Mouse (Mus musculus) spleen, adult 12 weeks (tissue): ENCODE results near the gene Cfd.
"Not testable (repeated sequence)": the region's sequence is repeated elsewhere in the genome, so short reads cannot be mapped to it uniquely, and the experiment has no call there.

Experiments
- DNase-seq: peaks from one replicate; pipeline ENCODE4 v3.0.0; 2022; ENCODE audit warnings: low spot score

The Cfd gene

DNA sequence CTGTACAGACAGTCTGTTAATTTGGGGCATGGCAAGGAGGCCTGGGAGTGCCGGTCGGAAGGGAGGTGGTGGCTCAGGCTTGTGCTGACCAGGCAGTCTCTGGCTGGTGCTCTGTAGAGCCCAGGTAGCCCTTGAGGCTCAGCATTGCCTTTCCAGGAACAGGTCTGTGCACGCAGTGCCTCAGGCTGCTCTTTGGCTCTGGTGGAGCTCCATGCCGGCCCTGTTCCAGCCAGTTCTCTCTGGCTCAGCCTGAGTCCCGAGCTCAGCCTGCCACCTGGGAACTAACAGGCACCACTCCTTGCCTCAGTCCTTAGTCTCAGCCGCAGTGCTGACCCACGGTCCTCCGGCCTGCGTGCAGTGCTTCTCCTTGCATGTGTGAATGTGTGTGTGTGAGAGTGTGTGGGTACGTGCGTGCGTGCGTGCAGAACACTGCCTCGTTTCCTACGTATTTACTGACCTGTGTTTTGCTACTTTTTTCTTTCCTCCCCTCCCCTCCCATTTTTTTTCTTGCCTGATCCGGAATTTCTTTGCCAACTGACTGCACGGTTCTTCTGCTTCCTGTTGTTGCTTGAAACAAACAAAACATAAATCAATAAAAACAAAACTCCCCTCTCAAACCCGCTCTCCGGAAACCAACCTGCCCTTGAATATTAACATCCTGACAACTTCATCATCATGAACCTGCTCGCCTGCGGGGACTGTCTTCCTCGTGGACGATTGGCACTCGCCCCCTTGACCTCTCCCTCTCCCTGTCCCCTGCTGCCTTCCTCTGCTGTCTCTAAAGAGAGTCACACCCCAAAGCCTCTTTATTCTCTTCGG is 29.2 kb upstream of the Cfd start:
- DNase-seq = no peak

DNA sequence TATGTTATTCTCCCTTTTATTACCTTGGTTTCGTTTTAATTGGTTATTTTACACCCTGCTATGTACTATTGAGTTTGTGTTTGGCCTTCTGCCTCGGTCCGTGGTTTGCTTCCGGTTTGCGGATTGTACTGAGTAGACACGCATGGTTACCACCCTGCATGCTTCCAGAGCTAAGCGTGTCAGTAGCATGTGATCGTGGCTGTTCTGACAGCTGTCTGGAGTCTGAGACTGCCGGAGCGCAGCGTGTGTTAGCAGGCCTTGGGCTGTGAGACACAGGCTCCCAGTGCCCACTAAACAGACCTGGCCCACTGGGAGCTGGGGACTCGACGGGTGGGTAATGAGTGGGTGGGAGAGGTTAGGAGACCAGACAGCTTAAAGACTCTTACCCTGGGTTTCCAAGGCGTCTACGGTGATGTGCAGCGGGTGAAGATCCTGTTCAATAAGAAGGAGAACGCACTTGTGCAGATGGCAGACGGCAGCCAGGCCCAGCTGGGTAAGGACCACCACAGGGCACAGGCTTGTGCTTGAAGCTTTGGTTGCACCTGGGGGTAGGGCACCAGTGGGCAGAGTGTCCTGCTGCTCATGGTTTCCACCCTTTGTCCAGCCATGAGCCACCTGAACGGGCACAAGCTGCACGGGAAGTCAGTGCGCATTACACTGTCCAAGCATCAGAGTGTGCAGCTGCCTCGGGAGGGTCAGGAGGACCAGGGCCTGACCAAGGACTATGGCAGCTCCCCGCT is 28.4 kb upstream of the Cfd start:
- no peak for DNase-seq

DNA sequence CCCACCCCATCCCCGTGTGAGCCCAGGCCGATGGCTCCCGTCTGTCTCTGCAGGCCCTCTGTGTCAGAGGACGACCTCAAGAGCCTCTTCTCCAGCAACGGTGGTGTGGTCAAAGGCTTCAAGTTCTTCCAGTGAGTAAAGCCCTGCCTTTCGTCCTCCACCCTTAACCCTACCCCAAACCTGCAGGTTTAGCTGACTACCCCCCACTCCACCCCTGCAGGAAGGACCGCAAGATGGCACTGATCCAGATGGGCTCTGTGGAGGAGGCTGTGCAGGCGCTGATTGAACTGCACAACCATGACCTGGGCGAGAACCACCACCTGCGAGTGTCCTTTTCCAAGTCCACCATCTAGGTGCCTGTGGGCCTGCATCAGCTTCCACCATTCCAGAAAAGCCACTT is 27.7 kb upstream of the Cfd start:
- no peak for DNase-seq

DNA sequence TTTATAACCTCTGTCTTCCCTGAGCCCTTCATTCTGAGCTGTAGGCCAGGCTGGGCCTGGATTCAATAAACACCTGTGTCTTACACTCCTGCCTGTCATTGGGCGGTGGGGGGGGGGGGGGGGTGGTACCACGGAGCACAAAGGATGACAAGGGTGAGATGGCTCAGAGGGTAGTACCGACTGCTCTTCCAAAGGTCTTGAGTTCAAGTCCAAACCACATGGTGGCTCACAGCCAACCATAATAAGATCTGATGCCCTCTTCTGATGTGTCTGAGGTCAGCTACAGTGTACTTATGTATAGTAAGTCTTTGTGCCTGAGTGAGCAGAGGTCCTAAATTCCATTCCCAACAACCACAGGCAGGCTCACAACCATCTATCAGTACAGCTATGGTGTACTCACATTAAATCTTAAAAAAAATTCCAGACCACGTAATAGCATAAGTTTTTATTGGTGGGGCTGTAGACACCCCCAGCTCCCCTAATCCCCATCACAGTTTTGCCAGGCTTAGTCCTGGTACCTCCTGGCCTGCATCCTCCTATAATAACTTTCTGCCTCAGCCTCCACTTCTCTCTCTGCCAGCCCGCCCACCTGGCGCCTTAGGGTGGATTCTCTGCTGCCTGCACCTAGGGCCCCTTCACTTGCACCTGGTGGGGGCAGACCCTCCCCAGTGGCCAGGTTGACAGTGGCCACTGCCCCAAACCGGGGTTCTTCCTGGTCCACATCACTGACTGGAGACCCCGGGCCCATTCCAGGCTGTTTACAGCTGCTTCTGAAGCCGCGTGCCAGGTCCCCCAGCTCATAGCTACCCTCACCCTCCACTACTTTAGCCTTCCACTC is 26.1 kb upstream of the Cfd start:
- DNase-seq = no peak

DNA sequence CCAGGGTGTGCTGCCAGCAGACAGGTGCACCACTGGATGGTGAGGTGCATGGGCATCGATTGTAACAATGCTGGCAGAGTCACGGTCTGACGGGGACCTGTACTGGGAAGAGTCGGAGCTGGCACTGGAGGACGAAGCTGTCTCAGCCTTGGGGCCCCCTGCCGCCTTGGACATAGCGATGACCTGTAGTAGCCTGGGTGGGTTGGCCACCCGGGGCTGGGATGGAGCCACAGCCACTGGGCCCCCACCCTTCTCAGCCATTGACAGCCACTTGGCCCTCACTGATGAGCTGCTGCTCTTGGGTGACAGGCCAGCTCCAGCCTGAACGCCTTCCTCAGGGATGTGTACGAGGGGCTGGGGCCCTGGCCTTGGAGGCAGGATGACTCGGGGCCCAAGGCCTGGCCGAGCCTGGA is 25.5 kb upstream of the Cfd start:
- no peak for DNase-seq

DNA sequence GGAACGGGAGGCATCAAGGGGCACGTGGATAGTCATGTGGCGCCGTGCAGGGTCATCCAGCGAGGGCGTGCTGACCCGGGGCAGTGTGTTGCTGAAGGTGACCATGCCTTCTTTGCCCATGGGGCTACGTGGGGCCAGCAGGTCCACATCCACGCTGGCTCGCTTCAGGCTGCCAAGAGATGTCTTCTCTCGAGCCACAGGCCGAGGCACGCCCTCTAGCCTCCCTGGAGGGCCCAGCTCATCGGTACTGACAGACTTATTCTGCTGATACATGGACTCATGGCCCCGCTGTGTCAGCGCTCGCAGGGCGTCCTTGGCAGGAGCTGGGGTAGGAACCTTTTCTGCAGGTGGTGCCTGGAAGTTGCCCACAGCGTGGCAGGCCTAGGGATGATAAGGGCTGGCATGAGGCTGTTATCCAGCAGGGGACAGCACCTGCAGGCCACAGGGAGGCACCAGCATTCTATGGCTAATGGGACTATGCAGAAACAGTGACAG is 24.8 kb upstream of the Cfd start:
- DNase-seq = no peak

DNA sequence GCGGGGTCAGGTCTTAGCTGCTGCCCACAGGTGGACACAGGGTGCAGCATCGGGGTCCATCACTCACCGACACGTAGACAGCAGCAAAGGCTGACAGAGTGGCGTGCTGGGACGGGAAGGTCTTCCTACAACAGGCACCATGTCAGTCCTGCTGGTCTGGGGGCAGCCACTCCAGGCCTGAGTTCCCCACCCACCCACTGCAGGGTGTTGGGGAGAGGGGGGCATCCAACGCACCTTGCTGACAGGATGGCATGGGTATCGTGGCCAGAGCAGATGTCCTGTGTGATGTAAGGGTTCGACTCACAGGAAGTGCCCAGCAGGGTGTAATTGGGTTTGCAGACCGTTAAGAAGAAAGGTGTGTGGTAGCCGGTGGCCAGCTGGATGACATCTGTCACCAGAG is 24.1 kb upstream of the Cfd start:
- no peak for DNase-seq

DNA sequence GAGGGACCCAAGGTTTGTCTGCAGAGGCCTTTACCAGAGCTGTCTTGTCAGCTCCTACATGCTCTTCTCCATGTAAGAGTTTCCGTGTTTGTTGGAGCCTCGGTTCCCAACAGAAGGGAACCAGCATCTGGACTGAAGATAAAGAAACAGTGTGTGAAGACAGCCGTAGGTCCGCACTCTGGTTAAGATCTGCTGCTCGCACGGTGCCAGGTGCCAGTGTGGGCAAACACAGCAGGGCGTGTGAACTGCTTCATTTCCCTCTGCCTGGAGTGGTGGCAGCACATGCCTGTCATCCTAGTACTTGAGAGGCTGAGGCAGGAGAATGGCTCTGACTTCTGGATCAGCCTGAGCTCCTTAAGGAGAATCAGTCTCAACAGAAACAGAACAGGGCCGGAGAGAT is 18.8 kb upstream of the Cfd start:
- no peak for DNase-seq

DNA sequence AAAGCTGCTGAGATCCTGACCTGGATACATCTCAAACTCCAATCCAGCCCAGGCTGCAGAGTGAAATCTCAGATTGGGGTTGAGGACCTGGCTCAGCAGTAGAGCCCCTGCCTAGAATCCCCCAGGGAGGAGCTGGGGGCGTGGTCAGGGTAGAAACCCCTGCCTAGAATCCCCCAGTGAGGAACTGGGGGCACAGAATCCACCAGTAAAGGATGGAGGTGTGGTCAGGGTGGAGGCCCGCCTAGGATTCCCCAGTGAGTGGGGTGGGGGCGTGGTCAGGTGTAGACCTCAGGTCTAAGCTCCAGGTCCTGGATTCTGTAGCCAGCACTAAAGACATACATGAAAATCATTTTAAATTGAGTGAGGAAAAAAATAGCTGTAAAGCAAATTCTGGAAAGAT is 17.8 kb upstream of the Cfd start:
- DNase-seq = no peak

DNA sequence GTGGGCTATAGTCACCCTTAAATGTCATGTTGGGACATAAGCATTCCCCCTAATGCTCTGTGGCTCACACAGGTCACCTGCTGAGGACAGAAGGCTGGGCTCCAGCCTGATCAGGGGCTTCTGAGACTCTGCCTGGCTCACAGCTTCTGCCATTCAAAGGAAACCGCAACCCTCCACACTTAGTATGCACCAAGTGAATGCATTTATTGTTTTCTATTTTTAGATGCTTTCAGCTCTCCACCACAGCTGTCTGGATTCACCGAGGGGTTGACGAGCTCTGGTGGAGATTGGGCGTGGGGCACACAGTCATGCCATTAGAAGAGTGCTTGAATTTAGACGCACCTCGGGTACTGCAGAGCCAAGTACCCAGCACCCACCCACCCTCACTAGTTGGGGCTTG is 17.3 kb upstream of the Cfd start:
- no peak for DNase-seq

DNA sequence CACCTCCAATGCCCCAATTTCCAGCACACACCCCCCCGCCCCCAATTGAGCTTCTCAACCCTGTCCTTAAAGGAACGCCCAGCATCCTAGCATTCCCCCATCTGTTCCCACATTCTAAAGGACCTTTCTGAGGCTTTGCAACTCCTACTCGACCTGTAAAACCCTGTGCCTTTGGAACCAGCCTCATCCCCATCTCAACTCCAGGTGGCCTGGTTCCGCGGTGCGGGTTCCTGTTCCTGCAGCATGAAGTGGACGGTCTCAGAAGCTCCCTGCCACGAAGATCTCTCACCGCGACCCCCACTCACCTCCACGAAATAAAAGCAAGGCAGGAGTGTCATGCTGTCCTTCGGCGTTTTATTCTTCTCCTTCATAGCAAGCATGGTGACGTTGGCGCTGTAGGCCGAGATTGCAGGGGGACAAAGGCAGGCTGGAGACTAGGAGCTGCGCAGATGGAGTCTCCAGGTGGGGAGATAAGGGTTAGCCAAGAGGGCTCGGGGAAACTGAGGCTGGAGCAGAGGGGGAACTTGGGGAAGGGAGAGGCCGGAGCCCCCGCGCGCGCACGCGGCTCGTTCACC is 16.9 kb upstream of the Cfd start:
- no peak for DNase-seq

DNA sequence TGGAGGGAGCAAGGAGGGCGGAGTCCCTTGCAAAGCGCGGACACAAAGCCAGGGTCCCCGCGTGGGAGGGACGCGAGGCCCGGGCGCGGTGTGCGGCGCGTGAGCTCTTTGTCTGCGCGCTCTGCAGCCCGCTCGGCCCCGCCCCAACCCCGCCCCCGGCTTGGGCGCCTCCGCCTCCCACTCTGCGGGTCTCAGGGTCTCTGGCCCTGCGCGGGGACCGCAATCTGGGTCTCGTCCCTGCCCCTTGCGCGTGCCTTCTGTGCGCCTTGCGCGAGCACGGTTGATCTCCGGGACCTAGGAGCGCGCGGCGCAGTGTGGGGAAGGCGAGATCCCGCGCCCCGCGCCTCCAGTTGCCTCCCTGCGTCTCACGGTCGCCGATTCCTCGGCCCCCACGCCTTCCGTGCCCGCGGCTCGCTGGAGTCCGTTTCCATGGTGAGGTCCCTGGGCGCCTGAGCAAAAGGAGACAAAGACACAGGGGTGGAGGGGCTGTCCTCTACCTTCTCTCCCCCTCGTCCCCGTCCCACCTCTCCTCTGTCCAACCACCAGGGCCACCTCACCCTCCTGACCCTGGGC is 16.3 kb upstream of the Cfd start, which contains the start of the genes Prtn3 and Plppr3:
Gene Prtn3 (plus strand): TSS at position 187 of the 573 bp plus-strand sequence.
Gene Plppr3 (minus strand): TSS at position 345 of the 573 bp plus-strand sequence.
- no peak for DNase-seq

DNA sequence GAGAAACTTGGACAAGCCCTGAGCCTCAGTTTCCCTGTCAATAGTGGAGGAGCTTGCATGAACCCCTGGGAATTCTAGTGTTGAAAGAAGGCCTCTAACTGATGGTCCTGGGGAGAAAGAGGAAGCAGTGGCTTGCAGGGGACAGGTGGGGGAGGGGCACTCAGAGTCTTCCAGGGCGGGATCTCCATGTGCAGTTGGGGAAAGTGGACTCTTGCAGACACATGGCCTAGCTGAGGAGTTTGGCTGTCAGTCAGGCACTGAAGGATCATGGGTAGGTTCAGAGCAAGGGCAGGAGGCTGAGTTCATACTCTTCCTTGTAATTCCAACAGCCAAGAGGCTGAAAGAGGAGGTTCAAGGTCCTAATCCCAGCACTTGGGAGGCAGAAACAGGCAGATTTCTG is 13.5 kb upstream of the Cfd start:
- DNase-seq = no peak

DNA sequence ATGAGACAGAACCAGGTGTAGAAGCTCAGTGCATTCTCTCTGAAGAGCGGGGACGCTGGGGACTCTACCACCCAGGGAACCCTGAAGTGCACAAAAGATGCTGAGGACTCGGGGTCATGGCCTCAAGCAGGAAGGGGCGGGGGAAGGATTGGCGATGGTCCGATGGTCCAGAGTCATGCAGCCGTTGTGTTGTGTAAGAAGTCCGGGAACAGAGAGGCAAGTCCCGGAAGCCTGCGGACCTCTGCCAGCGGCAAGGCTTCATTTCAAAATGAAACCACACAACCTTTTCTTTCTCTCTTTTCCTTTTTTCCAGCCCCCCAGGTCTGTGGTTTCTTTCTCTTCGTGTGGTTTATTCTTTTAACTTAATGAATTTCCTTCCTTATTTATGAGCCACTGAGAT is 12.9 kb upstream of the Cfd start:
- DNase-seq = no peak

DNA sequence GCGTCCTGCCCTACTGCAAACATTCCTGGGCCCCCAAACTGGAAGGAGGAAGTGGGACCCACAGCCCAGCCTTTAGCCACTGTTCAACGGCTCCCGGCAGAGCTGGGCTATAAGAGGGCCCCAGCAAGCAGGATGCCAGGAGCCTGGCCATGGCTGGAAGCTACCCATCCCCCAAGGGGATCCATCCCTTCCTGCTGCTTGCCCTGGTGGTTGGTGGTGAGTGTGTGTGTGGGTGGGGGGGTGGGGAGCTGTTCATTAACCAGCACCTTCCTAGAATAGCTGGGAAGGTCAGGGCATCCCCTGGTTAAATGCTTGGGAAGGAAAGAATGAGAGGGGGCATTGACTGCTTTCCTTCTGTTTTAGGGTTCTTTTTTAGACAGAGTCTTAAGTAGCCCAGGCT is 11.1 kb upstream of the Cfd start:
- DNase-seq = no peak

DNA sequence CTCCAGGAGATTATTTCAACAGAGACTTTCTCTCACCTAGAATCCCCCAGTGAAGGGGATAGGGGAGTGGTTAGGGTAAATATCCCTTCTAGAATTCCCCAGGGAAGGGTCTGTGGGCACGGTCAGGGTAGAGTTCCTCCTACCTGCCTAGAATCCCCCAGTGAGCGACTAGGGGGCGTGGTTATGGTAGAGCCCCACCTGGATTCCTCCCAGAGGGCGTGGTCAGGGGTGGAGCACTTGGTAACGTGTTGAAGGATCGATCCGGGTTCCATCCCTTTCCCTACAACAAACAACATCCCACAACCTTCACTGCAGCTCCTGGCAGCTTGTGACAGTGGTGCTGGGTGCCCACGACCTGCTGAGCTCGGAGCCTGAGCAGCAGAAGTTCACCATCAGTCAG is 9.9 kb upstream of the Cfd start:
- DNase-seq = no peak

DNA sequence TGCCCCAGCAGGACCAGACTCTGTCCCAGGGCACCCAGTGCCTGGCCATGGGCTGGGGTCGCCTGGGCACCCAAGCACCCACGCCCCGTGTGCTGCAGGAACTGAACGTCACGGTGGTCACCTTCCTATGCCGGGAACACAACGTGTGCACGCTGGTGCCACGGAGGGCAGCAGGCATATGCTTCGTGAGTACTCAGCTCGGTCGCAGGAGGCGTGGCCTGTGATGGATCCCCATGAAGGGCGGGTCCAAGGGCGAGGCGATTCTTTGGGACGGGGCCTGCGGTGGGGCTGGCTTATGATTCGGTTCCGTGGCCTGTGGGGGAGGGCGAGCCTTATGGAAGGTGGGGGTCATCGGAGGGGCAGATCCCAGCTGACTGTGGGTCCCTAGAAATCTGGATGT is 8.7 kb upstream of the Cfd start:
- DNase-seq = no peak

DNA sequence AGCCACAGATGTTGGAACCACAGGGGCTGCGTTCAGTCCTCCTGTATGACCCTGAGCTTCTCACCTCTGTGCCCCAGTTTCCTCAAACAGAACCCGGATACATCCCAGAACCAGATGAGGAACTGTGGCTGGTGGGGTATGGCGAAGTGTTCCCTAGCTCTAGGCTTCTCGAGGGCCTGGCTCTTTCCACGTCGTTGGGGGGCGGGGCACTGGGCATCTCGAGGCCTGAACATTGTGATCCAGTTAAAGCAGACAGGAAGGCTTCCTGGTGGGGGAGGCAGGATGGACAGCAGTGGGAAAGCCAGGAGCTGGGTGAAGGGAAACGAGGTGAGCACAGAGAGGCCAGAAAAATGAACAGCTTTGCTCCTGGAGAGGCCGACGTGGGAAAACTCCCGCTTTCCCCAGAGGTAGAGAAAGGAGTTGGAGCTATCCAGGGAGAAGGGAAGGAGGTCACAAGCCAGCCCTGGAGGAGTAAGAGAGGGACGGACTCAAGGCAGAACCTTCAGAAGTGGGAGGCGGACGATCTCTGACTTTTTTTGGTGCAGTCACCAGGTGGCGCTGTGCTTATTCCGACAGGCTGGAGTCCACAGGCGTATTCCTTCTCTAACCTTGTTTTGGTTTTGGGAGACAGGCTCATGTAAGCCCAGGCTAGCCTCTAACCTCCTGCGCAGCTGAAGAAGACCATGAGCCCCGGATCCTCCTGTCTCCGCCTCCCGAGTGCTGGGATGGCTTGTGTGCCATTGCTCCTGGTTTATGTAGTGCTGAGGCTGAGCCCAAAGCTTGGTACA is 7.2 kb upstream of the Cfd start:
- DNase-seq = peak; percentile 64

DNA sequence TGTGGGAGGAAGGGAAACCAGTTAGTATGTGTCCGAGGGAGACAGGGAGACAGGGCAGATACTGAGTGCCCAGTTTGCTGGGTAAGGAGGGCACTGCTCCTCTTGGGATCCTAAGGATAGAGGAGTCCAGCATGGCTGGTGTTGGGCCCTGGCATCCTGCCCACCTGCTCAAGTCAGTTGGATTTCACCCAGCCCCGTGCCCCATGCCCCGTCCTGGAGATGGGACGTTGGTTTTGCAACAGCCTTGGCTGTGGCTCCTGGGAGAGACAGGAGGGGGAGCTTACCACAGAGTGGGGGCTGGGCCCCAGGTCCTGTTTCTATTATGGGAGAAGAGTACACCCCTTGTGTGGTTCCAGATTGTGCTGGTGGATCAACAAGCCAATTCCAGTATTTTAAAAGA is 6.2 kb upstream of the Cfd start:
- DNase-seq = no peak

DNA sequence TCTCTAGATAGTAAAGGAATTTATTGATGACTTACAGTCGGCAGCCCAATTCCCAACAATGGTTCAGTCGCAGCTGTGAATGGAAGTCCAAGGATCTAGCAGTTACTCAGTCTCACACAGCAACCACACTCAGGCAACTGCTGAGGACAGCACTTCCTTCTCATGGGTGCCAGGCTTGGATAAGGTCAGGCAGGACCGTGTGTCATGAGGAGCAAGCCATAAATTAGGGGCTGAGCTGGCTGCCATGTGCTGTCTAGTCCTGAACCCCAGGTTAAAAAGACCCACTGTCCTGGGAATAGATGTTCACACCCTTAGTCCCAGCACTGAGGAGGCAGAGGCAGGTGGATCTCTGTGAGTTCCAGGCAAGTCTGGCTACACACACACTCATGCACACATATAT is 5.7 kb upstream of the Cfd start:
- not testable (repeated sequence) for DNase-seq

DNA sequence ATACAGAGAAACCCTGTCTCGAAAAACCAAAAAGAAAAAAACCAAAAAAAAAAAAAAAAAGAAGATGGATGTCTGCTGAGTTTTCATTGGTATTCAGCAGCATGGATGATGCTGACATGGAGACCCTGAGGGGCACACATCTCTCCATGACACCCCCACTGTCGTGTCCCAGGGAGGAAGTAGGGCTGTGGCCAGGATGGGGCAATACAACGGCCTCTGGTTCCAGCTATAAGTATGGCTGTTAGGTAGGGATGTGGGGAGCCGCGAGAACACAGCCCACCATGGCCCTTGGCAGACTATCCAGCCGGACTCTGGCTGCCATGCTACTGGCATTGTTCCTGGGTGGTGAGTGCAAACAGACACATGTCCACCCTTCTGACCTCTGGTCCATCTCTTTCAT is 4.6 kb upstream of the Cfd start, which contains the start of gene Elane:
Gene Elane (plus strand): TSS at position 194 of the 400 bp plus-strand sequence.
- DNase-seq = no peak
